Mouse (Mus musculus) MEL (cell line): Measurements from ENCODE around the gene Lhfpl2. TPM values are rescaled to one million over a fixed set of nuclear protein-coding genes. Genes with fewer than 3 reads are reported as not detected.

Source experiments
- DNase-seq: peaks from one replicate; pipeline ENCODE4 v3.0.0; 2011; ENCODE audit warnings: low read depth, low spot score
- H3K27ac ChIP-seq: 2 replicates; pipeline ENCODE4 v1.5.1; 2012; ENCODE audit warnings: low read depth, mild to moderate bottlenecking, control low read depth, low read length, moderate library complexity; ENCODE audit not compliant: control insufficient read depth
- H3K27me3 ChIP-seq, 2 experiments: fragments of 150-350 bp in 1 of 2; sonication (generic) in 1 of 2; 2 replicates each; pipeline ENCODE4 v1.6.1; 2012; ENCODE audit warnings: low read length in 2 of 2, mild to moderate bottlenecking in 2 of 2, improper control_type of control experiment in 1 of 2, moderate library complexity in 1 of 2; ENCODE audit not compliant: insufficient read depth in 2 of 2, control insufficient read depth in 1 of 2
- H3K36me3 ChIP-seq, 2 experiments: 2 replicates each; pipeline ENCODE4 v1.6.1; 2012 to 2014; ENCODE audit warnings: low read length in 2 of 2, improper control_type of control experiment in 1 of 2, inconsistent platforms in 1 of 2, mild to moderate bottlenecking in 1 of 2; ENCODE audit not compliant: insufficient read depth in 2 of 2, control insufficient read depth in 1 of 2
- H3K4me1 ChIP-seq, 2 experiments: fragments of 150-350 bp in 1 of 2; sonication (generic) in 1 of 2; 2 replicates each; pipeline ENCODE4 v1.6.1; 2012; ENCODE audit warnings: low read length in 2 of 2, improper control_type of control experiment in 1 of 2, mild to moderate bottlenecking in 1 of 2; ENCODE audit not compliant: insufficient read depth in 2 of 2, control insufficient read depth in 1 of 2
- H3K4me3 ChIP-seq, 2 experiments: fragments of 150-350 bp in 1 of 2; sonication (generic) in 1 of 2; 2 replicates each; pipeline ENCODE4 v1.5.1; 2012; ENCODE audit warnings: low read depth in 2 of 2, low read length in 2 of 2, mild to moderate bottlenecking in 2 of 2, moderate library complexity in 2 of 2, control low read depth in 1 of 2, improper control_type of control experiment in 1 of 2; ENCODE audit not compliant: control insufficient read depth in 1 of 2, insufficient read depth in 1 of 2
- H3K79me2 ChIP-seq: 2 replicates; pipeline ENCODE4 v1.6.1; 2012; ENCODE audit warnings: mild to moderate bottlenecking, low read length, moderate library complexity; ENCODE audit not compliant: control insufficient read depth, poor library complexity, insufficient read depth
- H3K9ac ChIP-seq: 2 replicates; pipeline ENCODE4 v1.6.1; 2012; ENCODE audit warnings: low read depth, mild to moderate bottlenecking, control low read depth, low read length, moderate library complexity; ENCODE audit not compliant: control insufficient read depth, poor library complexity, severe bottlenecking
- H3K9me3 ChIP-seq: fragments of 150-350 bp; sonication (generic); replicated peaks from 2 replicates; pipeline ENCODE4 v1.6.1; 2012; ENCODE audit warnings: mild to moderate bottlenecking, low read length, improper control_type of control experiment, moderate library complexity; ENCODE audit not compliant: insufficient read depth
- CHD2 ChIP-seq: IDR thresholded peaks from 2 replicates; pipeline ENCODE4 v1.6.1; 2011; ENCODE audit warnings: low read length, improper control_type of control experiment
- E2F4 ChIP-seq: IDR thresholded peaks from 2 replicates; pipeline ENCODE4 v1.6.1; 2011; ENCODE audit warnings: low read depth, low read length, improper control_type of control experiment, borderline replicate concordance
- ELF1 ChIP-seq: IDR thresholded peaks from 2 replicates; pipeline ENCODE4 v1.6.1; 2014; ENCODE audit warnings: low read depth, mild to moderate bottlenecking, inconsistent platforms, low read length, improper control_type of control experiment, moderate library complexity
- EP300 ChIP-seq, 2 experiments: IDR thresholded peaks; 2 replicates each; pipeline ENCODE4 v1.6.1; 2011; ENCODE audit warnings: improper control_type of control experiment in 2 of 2, low read length in 2 of 2, low read depth in 1 of 2, mild to moderate bottlenecking in 1 of 2
- GABPA ChIP-seq: IDR thresholded peaks from 2 replicates; pipeline ENCODE4 v1.6.1; 2012; ENCODE audit warnings: low read depth, mild to moderate bottlenecking, inconsistent platforms, low read length, improper control_type of control experiment, moderate library complexity
- JUND ChIP-seq: IDR thresholded peaks from 2 replicates; pipeline ENCODE4 v1.6.1; 2011; ENCODE audit warnings: low read depth, mild to moderate bottlenecking, improper control_type of control experiment, low read length
- KAT2A ChIP-seq: conservative IDR thresholded peaks from 2 replicates; pipeline ENCODE4 v1.6.1; 2012; ENCODE audit warnings: low read depth, low read length, improper control_type of control experiment, inconsistent platforms
- MAFK ChIP-seq: IDR thresholded peaks from 2 replicates; pipeline ENCODE4 v1.6.1; 2011; ENCODE audit warnings: low read depth, mild to moderate bottlenecking, low read length, improper control_type of control experiment, borderline replicate concordance
- MAX ChIP-seq: IDR thresholded peaks from 2 replicates; pipeline ENCODE4 v1.6.1; 2011; ENCODE audit warnings: low read length, improper control_type of control experiment
- MAZ ChIP-seq: IDR thresholded peaks from 2 replicates; pipeline ENCODE4 v1.6.1; 2012; ENCODE audit warnings: low read depth, mild to moderate bottlenecking, inconsistent platforms, low read length, improper control_type of control experiment
- MXI1 ChIP-seq: IDR thresholded peaks from 2 replicates; pipeline ENCODE4 v1.6.1; 2011; ENCODE audit warnings: mild to moderate bottlenecking, low read depth, low read length, improper control_type of control experiment
- MYB ChIP-seq: IDR thresholded peaks from 2 replicates; pipeline ENCODE4 v1.6.1; 2011; ENCODE audit warnings: mild to moderate bottlenecking, low read depth, low read length, improper control_type of control experiment
- MYC ChIP-seq: IDR thresholded peaks from 2 replicates; pipeline ENCODE4 v1.6.1; 2011; ENCODE audit warnings: low read depth, mild to moderate bottlenecking, low read length, improper control_type of control experiment, moderate library complexity
- NRF1 ChIP-seq: IDR thresholded peaks from 2 replicates; pipeline ENCODE4 v1.6.1; 2014; ENCODE audit warnings: low read depth, mild to moderate bottlenecking, inconsistent platforms, low read length, improper control_type of control experiment, moderate library complexity; ENCODE audit not compliant: poor library complexity, insufficient read depth, severe bottlenecking
- POLR2A ChIP-seq, 2 experiments: IDR thresholded peaks; 2 replicates each; pipeline ENCODE4 v1.6.1; 2011 to 2012; ENCODE audit warnings: low read length in 2 of 2, mild to moderate bottlenecking in 2 of 2, control low read depth in 1 of 2, improper control_type of control experiment in 1 of 2, low read depth in 1 of 2, moderate library complexity in 1 of 2; ENCODE audit not compliant: control insufficient read depth in 1 of 2, insufficient read depth in 1 of 2, poor library complexity in 1 of 2
- POLR2AphosphoS2 ChIP-seq: IDR thresholded peaks from 2 replicates; pipeline ENCODE4 v1.6.1; 2011; ENCODE audit warnings: low read length, improper control_type of control experiment
- SIN3A ChIP-seq: IDR thresholded peaks from 2 replicates; pipeline ENCODE4 v1.6.1; 2012; ENCODE audit warnings: low read length, improper control_type of control experiment, inconsistent platforms
- SMC3 ChIP-seq: IDR thresholded peaks from 2 replicates; pipeline ENCODE4 v1.6.1; 2011; ENCODE audit warnings: low read depth, low read length, improper control_type of control experiment
- TCF12 ChIP-seq: IDR thresholded peaks from 2 replicates; pipeline ENCODE4 v1.6.1; 2014; ENCODE audit warnings: low read depth, mild to moderate bottlenecking, inconsistent platforms, low read length, improper control_type of control experiment, moderate library complexity
- UBTF ChIP-seq: IDR thresholded peaks from 2 replicates; pipeline ENCODE4 v1.6.1; 2012; ENCODE audit warnings: low read depth, mild to moderate bottlenecking, inconsistent platforms, low read length, improper control_type of control experiment, moderate library complexity, borderline replicate concordance; ENCODE audit not compliant: insufficient read depth
- ZKSCAN1 ChIP-seq: IDR thresholded peaks from 2 replicates; pipeline ENCODE4 v1.6.1; 2012; ENCODE audit warnings: low read depth, mild to moderate bottlenecking, inconsistent platforms, low read length, improper control_type of control experiment, moderate library complexity
- ZMIZ1 ChIP-seq: IDR thresholded peaks from 2 replicates; pipeline ENCODE4 v1.6.1; 2012; ENCODE audit warnings: low read depth, mild to moderate bottlenecking, inconsistent platforms, low read length, improper control_type of control experiment, moderate library complexity
- ZNF384 ChIP-seq: IDR thresholded peaks from 2 replicates; pipeline ENCODE4 v1.6.1; 2012; ENCODE audit warnings: low read depth, mild to moderate bottlenecking, inconsistent platforms, low read length, improper control_type of control experiment
- polyA plus RNA-seq, 2 experiments: library from polyadenylated mRNA; stranded (reverse) in 1 of 2; unstranded in 1 of 2; fragments of >175 nt in 1 of 2; fragments of >200 nt in 1 of 2; gene quantifications; 2 replicates each; pipeline versions ENCODE4 v1.2.1 to v1.2.4; 2012; ENCODE audit warnings: low replicate concordance in 2 of 2, low read depth in 1 of 2; ENCODE audit not compliant: insufficient read length in 2 of 2, insufficient read depth in 1 of 2, missing spikeins in 1 of 2
- total RNA-seq: library from RNA; depleted of rRNA; stranded (reverse); fragments of 300-350 nt; gene quantifications from 2 replicates; pipeline ENCODE4 v1.2.3, GENCODE M21; 2012

Gene Lhfpl2
- total and polyA plus RNA-seq, 3 experiments, result 24.5 to 30.2 TPM; not detected in 1

- Histone ChIP-seq H3K9ac (no peak overlapping the region), H3K27ac (no peak overlapping the region), H3K9me3 (no peaks in the 10 kb centered on the region), H3K36me3 (peaks cover 0 to 5% of the 10 kb centered on the region in 2 experiments; a peak in 2 of 4 replicates), H3K27me3 (no peaks in the 10 kb centered on the region), H3K4me1 (peaks cover 6% of the 10 kb centered on the region in 2 experiments; a peak in 2 of 4 replicates), H3K79me2 (no peaks in the 10 kb centered on the region), H3K4me3 (no peak overlapping the region)
- TF ChIP-seq NRF1 (no peak), SIN3A (no peak), E2F4 (no peak), ZNF384 (no peak), MYC (no peak), MAZ (no peak), TCF12 (no peak), MYB (no peak), MAFK (no peak), EP300 (IDR thresholded peaks at IDR 0.05; ENCODE audit: low read depth in 1 of 2, low read length in 2 of 2) (no peak), KAT2A (no peak), MXI1 (no peak), POLR2AphosphoS2 (no peak), ZMIZ1 (no peak), SMC3 (no peak), ZKSCAN1 (no peak), POLR2A (IDR thresholded peaks at IDR 0.05; ENCODE audit: control insufficient read depth in 1 of 2, insufficient read depth in 1 of 2, low read depth in 1 of 2, low read length in 2 of 2, poor library complexity in 1 of 2) (no peak)
- DNase-seq, result no peak
These were observed 36.6 kb downstream of the Lhfpl2 start for GRCm38 (mm10) chr13:94094176-94094575.

- Histone ChIP-seq H3K27ac (no peak overlapping the region), H3K4me1 (peaks cover 6 to 10% of the 10 kb centered on the region in 2 experiments; a peak in 2 of 4 replicates), H3K9ac (no peak overlapping the region), H3K9me3 (no peaks in the 10 kb centered on the region), H3K36me3 (peaks cover 0 to 5% of the 10 kb centered on the region in 2 experiments; a peak in 2 of 4 replicates), H3K79me2 (no peaks in the 10 kb centered on the region), H3K27me3 (no peaks in the 10 kb centered on the region), H3K4me3 (no peak overlapping the region)
- no peak for DNase-seq
- TF ChIP-seq TCF12 (no peak), ELF1 (no peak), UBTF (no peak), JUND (no peak), GABPA (no peak), ZKSCAN1 (no peak), CHD2 (no peak), MAX (no peak)
These were observed 37.0 kb downstream of the Lhfpl2 start for GRCm38 (mm10) chr13:94094625-94095024.
